Mouse (Mus musculus) C2C12 (cell line): Measurements from ENCODE around the gene Kcnf1.

Source experiments
- CEBPB ChIP-seq: IDR thresholded peaks from one replicate; pipeline ENCODE4 v1.6.1; 2011; ENCODE audit warnings: low read depth, mild to moderate bottlenecking, control low read depth, moderate library complexity
- CTCF ChIP-seq: IDR thresholded peaks from one replicate; pipeline ENCODE4 v1.5.1; 2011; ENCODE audit not compliant: control insufficient read depth, insufficient read depth, insufficient read length
- MAX ChIP-seq: IDR thresholded peaks from one replicate; pipeline ENCODE4 v1.6.1; 2011; ENCODE audit warnings: mild to moderate bottlenecking, control low read depth
- MYOG ChIP-seq: IDR thresholded peaks from one replicate; pipeline ENCODE4 v1.6.1; 2011; ENCODE audit not compliant: control insufficient read depth, insufficient read length; ENCODE audit errors: extremely low read depth
- USF1 ChIP-seq: IDR thresholded peaks from one replicate; pipeline ENCODE4 v1.6.1; 2011; ENCODE audit warnings: low read depth, mild to moderate bottlenecking, control low read depth, moderate library complexity

DNA sequence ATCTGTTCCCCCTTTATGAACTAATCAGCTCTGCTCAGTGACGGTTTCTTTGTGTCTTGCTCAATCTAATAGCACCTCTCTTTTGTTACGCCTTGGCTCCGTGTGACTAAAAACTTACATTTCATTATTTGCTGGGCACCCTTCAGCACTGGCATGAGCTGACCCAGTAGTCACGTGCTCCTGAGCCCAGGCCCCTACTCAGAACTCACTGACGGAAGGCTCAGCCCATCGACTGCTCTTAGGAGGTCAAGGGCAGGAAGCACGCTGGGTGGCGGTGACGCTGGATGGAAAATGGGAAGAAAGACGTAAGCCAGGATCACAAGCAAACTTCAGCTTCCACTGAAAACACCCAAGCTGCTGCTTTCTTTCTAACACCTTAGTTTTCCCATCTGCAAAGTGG is 7.1 kb upstream of the Kcnf1 start:
- TF ChIP-seq CTCF: no peak
- no peak for TF ChIP-seq USF1
- no peak for TF ChIP-seq MAX
- no peak for TF ChIP-seq CEBPB
- TF ChIP-seq MYOG: no peak
